Mouse (Mus musculus) left cerebral cortex, postnatal 25 days (tissue): ENCODE measurements around the gene Cdh26. TPM values are rescaled to one million over a fixed set of nuclear protein-coding genes. Genes with fewer than 3 reads are reported as not detected.
A peak's percentile ranks its signal among the peaks of the same experiment; 100 is the strongest.

ENCODE experiments used
- DNase-seq, 2 experiments: peaks; one replicate each; pipeline ENCODE4 v3.0.0; 2022; ENCODE audit warnings: low spot score in 2 of 2, mixed read lengths in 1 of 2
- intact Hi-C: fragments of 180-260 bp; cut with DNase I; formaldehyde crosslinking; loops from one replicate; pipeline ENCODE4 v1.15.1; 2025
- total RNA-seq, 2 experiments: library from RNA; stranded (reverse); gene quantifications; 2 replicates each; pipeline ENCODE4 v1.2.3; 2021

The Cdh26 gene
- under 1 TPM in 1 of 2 experiments, not detected in 1; 0.37 TPM for total RNA-seq

DNA sequence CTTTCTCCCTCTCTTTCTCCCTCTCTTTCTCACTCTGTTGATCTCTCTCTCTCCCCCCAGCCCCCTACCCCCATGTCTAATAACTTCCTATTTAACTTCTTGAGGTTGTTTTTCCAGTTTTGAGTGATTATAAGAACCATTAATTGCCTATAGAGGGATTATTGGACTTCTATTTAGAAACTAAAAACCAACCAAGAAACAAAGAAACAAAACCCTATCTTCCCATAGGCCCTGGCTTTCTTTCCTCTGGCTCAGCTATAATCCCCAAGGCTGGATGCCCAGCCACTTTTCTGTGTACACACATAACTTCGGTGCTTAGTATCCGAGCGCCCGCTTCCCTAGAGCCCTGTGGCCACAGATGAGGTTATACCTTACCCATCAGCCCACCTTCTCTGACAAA is at the start of gene Cdh26:
Gene Cdh26, plus strand, starts transcription at position 301 of the 400 bp plus-strand sequence.
- DNase-seq: no peak
- intact Hi-C loops: no loop called here

DNA sequence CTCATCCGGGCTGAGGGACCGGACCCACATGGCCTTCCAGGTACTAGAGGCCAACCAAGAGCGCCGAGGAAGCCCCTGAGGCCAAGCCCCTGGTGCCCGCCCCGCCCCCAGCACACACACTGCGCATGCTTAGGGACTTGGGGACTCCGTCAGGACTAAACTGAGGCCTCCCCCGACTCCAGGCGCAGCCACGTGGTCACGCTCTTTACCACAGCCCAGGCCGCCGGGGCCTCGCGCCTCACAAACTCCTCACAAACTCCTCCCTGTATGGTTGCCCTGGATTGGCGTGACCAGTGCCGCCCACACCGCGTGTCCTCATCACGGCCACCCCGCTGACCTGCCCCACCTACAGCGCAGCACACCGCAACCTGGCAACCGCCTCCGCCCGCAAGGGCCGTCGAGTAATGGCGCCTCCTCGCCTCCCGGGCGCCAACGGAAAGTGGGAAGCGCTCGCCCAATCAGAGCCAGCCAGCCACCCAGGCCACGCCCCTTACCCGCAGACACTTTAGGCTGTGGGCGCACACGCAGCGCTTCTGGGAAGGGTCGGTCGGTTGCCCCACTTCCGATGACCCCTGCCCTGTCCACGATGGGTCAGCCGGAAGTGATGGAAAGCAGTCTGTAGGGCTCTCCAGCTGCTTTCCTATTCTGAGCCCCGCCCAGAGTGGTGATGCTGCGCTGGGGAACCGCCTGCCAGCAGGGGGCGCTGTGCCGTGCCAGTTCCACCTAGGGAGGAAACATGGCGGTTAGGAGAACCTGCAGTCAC is 23.1 kb upstream of the Cdh26 start, which contains the start of gene Sycp2:
Gene Sycp2, minus strand, starts transcription at position 633 of the 763 bp plus-strand sequence.
- no peak for DNase-seq
- intact Hi-C loops: no loop called here

DNA sequence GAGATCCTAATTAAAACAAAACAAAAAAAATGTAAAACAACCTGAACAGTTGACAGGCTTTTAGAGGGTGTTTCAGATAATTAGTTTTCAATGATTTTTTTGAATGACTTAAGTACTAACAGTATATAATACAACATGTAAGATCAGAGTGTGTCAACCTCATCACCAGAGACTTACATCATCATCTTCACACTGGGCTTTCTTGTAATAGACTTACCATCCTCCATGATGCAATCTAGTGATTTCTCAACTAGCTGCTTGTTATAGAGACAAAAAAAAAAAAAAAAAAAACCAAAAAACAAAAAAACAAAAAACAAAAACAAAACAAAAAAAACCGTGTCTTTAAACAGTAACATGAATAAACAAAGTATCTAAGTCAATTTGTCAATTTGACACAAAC is 21.3 kb upstream of the Cdh26 start:
- intact Hi-C loops: no loop called here
- DNase-seq: no peak

DNA sequence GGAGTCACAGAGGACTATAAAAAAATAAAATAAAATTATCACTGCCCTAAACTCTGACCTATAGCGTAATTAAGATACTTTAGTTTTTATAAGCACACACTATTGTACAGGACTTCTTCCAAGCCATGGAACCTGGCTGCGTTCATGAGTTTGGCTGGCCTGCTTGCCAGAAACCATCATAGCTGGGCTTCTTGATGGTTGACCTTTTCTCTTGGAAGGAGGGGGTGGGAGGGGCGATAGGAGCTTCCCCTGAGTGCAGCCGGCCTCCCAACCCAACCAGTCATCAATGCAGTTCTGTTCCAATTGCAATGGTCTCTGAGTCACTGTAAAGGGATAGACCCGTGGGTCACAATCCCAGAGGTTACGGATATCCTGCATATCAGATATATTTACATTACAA is 20.0 kb upstream of the Cdh26 start:
- intact Hi-C loops: no loop called here
- no peak for DNase-seq

DNA sequence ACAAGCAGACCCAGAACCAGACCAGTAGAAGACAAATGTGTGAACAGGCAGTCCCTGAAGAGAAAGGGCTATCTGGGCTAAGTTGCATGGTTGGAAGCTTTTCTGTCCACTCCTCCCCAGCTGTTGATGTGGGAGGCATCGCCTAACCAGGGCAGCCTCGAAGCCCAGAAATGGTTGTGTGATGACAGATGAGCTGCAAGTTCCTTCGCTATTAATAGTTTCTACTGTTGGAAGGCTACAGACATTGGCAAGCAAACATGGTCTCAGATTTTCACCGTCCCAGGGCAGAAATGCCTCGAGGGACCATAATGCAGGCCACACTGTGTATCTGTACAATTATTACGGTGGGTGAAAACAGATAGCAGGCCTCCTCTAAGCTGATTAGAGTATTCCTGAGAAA is 17.7 kb upstream of the Cdh26 start:
- peak in 1 of 2 experiments; percentile 84 for DNase-seq

DNA sequence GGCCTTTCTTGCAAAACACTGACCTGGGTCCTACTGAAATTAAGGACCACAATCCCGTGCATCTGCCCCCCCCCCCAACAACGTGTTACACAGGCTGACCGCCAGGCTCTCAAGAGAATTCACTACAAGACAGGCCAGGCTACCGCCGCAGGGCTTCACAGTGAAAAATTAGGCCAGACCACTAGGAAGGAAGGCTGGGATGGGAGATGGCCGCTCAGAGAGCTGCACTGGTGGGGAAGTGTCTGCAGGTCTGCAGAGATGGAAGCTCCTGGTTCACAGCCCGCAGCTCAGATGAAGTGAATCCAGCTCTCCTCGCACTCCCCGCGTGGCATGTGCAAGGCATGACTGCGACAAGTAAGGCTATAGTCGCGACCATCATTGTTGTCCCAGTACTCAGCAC is 17.2 kb upstream of the Cdh26 start:
- peak in 1 of 2 experiments; percentile 37 for DNase-seq
- intact Hi-C loops: no loop called here

More for the DNA sequence above, 17.7 kb upstream of the Cdh26 start:
- intact Hi-C loops: no loop called here

DNA sequence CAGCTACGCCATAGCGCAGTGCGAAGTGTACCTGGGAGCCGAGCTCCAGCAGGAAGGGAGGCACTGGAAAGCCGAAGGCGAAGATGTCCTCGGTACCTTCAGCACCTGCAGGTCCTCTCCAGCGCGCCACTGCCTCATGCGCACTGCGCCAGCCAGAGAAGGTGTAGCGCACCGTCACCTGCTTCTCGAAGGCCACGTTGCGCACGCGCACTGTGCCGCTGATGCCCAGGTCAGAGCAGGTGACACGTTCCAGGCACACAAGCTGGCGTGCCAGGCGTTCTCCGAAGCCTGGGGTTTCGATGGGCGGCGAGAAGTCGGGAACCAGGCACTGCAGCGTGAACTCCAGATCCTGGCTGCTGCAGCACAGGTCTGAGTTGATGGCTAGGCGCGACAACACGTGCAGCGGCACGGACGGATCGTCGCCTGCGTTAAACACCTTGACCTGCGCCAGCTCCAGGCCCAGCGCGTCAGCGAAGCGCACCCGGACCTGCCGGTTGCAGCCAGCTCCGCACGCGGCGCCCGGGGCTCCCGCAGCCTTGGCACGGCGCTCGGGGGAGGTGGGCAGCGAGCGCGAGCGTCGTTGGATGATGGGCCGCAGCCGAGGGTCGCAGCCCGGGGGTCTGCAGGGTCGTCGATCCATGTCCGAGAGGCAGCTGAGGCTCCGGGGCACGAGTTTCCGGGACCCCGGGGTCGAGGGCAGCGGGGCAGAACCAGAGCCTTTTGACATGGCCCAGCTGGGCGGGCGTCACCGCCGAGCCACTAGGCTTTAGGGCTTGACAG is 16.7 kb upstream of the Cdh26 start:
- peak; percentile 53 to 67 for DNase-seq
- intact Hi-C loops: no loop called here

DNA sequence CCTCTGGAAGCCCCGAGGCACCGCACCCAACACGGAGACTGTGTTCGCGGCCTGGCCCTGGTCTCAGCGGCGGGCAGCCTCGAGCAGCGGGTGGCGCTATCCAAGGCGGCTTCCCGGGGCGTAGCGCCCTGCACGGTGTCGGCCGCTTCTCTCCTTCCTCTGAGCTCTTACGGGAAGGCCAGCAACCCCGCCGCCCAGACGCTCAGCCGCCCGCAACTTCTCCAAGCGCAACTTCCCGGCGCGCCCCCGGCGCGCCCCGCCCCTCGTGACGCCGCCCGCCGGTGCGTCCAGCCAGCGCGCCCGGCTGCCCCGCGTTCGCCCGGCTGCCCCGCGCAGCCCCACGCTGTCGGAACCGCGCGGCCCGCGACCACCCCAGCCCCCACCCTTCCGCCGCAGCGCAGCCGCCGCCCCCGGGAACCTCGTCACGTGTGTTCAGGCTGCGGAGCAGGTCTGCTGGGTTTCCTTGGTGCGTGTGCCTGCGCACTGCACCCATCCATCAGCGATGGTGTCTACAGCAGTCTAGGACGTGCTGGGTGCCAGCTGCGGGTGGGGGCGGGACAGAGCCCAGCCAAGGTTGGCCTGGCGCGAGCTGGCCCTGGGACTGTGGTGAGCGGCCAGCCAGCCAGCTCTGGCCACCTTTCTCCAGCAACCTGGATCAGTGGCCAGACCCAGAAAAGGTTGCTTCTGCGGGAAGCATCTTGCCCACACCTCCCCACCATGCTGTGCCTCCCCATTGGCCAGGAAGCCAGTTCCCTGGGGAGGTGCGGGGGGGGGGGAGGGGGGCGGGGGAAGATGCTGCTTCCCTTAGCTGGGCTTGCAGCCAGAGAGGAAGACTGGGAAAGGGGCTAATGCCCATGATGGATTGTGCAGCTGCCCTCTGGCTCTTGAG is 15.8 kb upstream of the Cdh26 start, which contains the start of the genes Ppp1r3d and Fam217b:
Gene Ppp1r3d, minus strand, starts transcription at position 212 of the 889 bp plus-strand sequence.
Gene Fam217b, plus strand, starts transcription at position 264 of the 889 bp plus-strand sequence.
- DNase-seq: peak; percentile 75 to 79
- intact Hi-C loops: no loop called here

DNA sequence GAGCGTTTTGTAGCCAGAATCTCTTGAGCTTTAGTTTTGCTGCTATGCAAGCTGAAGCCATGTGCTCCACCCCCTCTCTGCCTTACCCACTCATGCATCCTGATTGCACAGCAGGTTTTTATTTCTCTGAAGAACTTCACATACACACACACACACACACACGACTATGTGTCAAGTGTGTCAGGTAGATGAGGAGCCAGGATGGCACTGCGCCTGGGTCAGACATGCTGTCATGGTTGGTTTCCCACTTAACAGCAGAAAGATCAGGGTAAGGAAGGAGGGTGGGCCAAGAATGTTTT is 15.2 kb upstream of the Cdh26 start:
- DNase-seq: no peak
- intact Hi-C loops: no loop called here

DNA sequence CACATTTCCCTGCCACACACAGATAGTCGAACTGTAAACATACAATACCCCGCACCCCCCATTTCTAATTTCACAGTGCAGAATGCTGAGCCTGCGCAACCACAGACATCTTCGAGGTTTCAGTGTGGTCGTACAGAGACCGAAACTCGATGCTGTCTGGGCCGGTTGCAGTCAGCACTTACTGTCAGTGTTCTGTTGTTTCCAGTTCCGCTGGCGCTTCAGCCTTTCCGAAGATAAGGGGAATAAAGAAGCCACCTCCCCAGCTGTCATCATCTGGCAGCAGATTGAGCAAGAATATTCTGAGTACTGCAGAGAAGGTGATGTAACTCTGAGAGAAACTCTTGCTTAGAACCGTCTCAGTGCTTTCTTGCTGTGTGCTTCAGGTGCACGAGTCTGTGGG is 13.9 kb upstream of the Cdh26 start:
- intact Hi-C loops: no loop called here
- DNase-seq: no peak

DNA sequence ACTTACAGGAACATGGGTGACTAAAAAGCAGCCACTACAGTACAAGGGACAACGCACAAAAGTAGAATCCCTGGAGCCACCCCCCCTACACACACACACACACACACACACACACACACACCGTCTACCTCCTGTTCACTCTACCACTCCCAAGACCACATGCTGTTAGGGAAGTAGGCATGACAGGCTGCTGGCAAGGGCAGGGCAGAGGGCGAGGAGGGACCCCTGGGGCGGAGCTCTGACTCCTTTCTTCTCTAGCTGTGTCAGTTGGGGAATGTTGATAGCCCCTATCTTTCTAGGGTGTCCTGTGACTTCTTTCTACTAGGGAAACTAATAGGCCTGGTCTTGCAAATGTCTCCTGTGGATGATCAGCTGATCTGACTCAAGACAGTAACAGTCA is 13.4 kb upstream of the Cdh26 start:
- intact Hi-C loops: no loop called here
- DNase-seq: no peak

DNA sequence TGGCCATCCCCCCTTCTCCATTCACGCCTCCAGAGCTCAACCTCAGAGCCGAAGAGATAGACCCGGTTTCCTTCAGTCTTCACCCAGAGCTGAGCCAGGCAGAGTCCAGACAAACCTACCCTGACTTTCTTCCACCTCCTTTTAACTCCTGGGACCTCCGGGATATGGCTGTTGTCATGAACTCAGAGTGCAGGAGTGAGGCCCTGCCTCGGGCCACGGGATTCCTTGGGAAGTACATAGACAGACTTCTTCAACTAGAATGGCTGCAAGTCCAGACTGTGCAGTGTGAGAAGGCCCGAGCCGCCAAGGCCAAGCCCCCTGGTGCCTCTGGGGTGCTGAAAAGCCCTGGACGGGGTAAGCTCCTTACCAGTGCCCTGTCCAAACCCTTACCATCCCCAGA is 9.8 kb upstream of the Cdh26 start:
- intact Hi-C loops: loop anchor here (10.0 kb wide), 2 partner anchors 244 to 1454 kb away; no protein-coding TSS in a partner anchor
- no peak for DNase-seq

DNA sequence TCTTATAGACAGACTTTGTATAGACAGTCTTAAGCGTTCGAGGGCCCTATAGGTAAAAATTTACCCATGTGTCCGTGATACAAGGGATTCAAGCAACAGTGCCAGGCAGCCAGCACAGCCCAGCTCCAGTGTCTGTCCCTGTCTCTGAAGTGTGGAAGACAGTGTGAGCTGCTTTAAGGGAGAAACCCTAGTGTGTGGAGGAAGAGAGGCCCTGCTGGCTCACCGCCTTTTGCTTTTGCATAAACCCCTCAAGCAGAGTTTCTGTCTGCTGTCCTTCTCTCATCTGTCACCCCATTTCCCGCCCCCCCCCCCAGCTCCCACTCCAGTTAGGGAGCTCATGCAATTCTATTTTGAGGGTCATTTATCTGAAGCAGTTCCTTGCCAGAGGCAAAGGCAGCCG is 8.7 kb upstream of the Cdh26 start:
- intact Hi-C loops: loop anchor here (10.0 kb wide), 2 partner anchors 243 to 1453 kb away; no protein-coding TSS in a partner anchor

DNA sequence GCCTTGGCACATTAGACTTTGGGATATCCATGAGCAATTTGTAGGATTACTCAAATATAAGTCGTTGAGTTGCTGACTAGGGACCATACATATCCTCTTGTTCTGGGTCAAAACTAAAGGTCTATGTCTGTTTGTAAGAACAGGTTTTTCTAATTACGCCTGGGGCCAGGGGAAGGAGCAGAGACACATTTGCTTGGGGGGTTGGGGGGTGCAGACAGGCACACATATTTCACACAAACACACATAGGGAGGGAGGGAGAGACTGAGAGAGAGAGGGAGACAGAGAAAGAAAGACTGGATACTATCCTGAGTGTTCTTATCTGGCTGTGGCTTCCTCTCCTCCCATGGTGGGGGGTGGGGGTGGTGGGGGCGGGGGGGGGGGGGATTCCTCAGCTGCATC is 8.1 kb upstream of the Cdh26 start:
- intact Hi-C loops: loop anchor here (10.0 kb wide), 2 partner anchors 243 to 1453 kb away; no protein-coding TSS in a partner anchor
- no peak for DNase-seq

More for the DNA sequence above, 8.7 kb upstream of the Cdh26 start:
- DNase-seq: no peak

DNA sequence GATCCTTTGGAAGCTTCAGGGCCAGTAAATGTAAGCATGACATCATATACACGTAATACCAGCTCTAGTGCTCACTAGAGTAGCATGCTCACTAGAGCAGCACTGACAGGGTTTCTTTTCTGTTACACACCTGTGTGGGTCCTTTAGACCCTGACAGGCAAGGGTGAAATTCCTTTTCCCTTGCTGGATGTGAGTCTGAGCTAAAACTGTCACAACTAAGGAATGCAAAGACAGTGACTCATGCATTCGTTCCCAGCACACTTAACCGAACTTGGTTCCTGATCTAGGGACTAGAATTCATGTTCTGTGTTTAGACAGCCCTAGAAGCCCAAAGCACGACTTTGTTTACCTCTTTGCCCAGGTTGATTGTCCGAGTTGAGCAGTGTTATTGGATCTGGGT is 7.1 kb upstream of the Cdh26 start:
- DNase-seq: no peak
- intact Hi-C loops: loop anchor here (10.0 kb wide), 2 partner anchors 242 to 1452 kb away; no protein-coding TSS in a partner anchor

DNA sequence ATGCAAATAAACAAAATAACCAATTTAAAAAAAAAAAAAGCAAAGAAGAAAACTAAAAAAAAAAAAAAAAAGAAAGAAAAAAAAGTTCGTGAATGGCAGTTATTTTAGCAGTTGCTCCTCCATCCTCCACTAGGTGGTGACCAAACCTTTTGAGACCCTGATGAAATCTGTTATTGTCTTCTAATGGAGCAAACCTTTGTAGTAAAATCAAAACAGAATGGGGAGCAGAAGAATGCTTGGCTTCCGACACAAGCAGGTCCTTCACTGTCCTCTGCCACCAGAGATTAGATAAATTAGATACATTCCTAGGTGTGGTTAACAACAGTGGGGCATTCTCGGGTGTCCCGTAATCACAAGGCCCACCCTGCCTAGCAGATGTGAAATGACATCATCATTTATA is 4.1 kb upstream of the Cdh26 start:
- intact Hi-C loops: loop anchor here (5.0 to 10.0 kb wide), 3 partner anchors 81 to 1449 kb away; no protein-coding TSS in a partner anchor
- DNase-seq: peak in 1 of 2 experiments; percentile 43

DNA sequence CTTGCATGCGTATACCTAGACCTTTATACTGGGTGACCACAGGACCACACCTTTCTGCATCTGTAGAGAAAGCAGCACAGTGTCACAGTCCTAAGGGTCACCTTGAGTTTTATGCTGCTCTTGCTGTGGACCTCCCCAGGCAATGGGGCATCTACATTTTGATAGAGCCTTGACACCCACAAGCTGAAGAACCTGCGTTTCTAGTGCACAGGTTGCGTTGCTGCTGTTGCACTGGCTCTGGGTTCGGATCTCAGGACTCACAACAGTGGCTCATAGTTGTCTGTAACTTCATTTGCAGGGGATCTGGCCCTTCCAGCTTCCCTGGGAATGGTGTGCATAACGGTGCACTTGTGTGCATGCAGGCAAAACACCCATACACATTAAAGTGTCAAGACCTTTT is 3.1 kb upstream of the Cdh26 start:
- intact Hi-C loops: loop anchor here (5.0 to 10.0 kb wide), 3 partner anchors 80 to 1448 kb away; no protein-coding TSS in a partner anchor
- DNase-seq: no peak

DNA sequence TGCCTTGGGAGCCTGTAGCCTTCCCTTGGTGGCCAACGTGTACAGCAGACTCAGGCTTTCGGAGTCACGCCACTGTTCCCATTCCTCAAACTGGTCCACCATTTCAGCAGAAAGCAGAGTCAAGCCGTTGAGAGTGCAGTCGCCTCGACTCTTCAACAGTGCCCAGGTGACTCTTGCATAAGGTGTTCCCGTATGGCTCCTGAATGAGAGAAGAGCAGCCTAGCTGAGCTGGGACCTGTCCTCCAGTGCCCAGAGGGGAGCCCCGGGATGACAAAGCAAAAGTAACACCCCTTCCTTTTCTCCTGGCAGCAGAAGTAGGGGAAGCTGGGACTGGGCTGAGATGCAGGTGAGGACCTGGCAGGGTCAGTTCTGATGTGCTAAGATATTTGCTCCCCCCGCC is 2.1 kb upstream of the Cdh26 start:
- no peak for DNase-seq
- intact Hi-C loops: loop anchor here (5.0 to 10.0 kb wide), 3 partner anchors 79 to 1447 kb away; no protein-coding TSS in a partner anchor

DNA sequence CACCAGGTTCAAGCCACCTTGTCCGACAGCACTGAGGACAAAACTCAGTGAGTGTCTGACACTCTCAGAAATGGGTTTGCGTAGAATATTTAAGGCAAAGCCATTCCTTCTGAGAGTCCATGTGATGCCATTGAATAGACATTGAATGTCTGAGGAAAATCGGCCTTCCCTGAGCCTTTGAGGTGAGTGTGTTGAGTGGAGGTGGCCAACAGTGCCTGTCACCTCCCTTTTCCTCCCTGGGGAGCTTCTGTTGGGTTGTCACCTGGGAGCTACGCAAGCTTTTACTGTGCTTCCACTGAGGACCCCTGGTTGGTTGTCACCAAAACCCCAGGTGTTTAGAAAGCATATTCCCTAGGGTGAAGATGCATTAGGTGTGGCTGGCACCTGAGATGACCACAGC is 1.7 kb upstream of the Cdh26 start:
- intact Hi-C loops: loop anchor here (5.0 to 10.0 kb wide), 3 partner anchors 79 to 1446 kb away; no protein-coding TSS in a partner anchor
- no peak for DNase-seq
